Mouse (Mus musculus) erythroblast, embryonic 14.5 days (primary cell): Measurements from ENCODE around the gene Best2.

Source experiments
- GATA1 ChIP-seq: IDR thresholded peaks from 2 replicates; pipeline ENCODE4 v1.6.1; 2012; ENCODE audit warnings: low read length, inconsistent platforms, mixed read lengths
- TAL1 ChIP-seq: IDR thresholded peaks from 3 replicates; pipeline ENCODE4 v1.6.1; 2012; ENCODE audit warnings: low read length, inconsistent platforms, mixed read lengths

DNA sequence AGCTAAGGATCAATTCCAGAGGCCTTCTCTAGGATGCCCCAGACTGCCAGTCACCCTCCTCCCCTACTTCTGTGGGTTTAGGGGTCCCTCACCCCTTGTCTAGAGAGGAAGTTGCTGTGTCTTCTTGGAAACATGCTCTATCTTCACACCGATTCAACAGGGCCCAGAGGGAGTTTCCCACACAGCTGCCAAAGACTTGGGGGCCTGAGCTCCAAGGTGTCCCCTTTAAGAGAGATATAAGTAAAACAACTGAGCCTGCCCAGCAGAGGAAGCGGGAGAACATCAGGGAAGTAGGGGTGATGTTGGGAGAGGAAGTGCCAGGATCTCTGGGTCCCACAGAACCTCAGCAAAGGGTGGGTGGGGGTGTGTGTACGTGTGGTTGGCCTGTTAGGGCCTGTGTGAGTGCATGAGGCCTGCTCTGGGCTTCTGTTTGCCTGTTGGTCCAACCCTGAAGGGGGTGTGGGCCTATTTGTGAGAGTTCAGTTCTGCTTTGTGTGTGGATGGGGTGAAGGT is 31.8 kb downstream of the Best2 start:
- TF ChIP-seq GATA1: no peak
- no peak for TF ChIP-seq TAL1
